Mouse (Mus musculus) B cell, adult 2 months (primary cell): ENCODE data around the gene Gm10521.
A peak's percentile ranks its signal among the peaks of the same experiment; 100 is the strongest.

ENCODE experiments used
- DNase-seq, 2 experiments: peaks; one replicate each; pipeline ENCODE4 v3.0.0; 2022

Gene Gm10521

GRCm38 (mm10) chr1:171895364-171895763, at the start of gene Gm10521:
Gene Gm10521 (plus strand): TSS chr1:171895664.
- peak; percentile 41 to 46 for DNase-seq

- DNase-seq, result no peak
Measured at GRCm38 (mm10) chr1:171848201-171848600, 47.3 kb upstream of the Gm10521 start.

GRCm38 (mm10) chr1:171848757-171849156, 46.7 kb upstream of the Gm10521 start:
- peak; percentile 28 to 45 for DNase-seq

GRCm38 (mm10) chr1:171849454-171849853, 46.0 kb upstream of the Gm10521 start:
- DNase-seq, result peak; percentile 60 to 67

GRCm38 (mm10) chr1:171865467-171865866, 30.0 kb upstream of the Gm10521 start:
- no peak for DNase-seq

- no peak for DNase-seq
Measured at GRCm38 (mm10) chr1:171886989-171887388, 8.5 kb upstream of the Gm10521 start.

- no peak for DNase-seq
Measured at GRCm38 (mm10) chr1:171904011-171904410, 8.5 kb downstream of the Gm10521 start.

- peak; percentile 72 to 76 for DNase-seq
Measured at GRCm38 (mm10) chr1:171915638-171916458, 20.4 kb downstream of the Gm10521 start.

- DNase-seq, result peak; percentile 75
Measured at GRCm38 (mm10) chr1:171917305-171918039, 22.0 kb downstream of the Gm10521 start, which contains the start of gene Slamf6. Gene Slamf6 (plus strand): TSS chr1:171917515.

- peak; percentile 19 to 21 for DNase-seq
Measured at GRCm38 (mm10) chr1:171918136-171918920, 22.9 kb downstream of the Gm10521 start.

GRCm38 (mm10) chr1:171919193-171919592, 23.7 kb downstream of the Gm10521 start:
- peak; percentile 41 to 43 for DNase-seq

GRCm38 (mm10) chr1:171919901-171920510, 24.5 kb downstream of the Gm10521 start:
- peak in 1 of 2 experiments; percentile 15 for DNase-seq

GRCm38 (mm10) chr1:171920989-171921621, 25.6 kb downstream of the Gm10521 start:
- DNase-seq, result peak; percentile 76 to 80

GRCm38 (mm10) chr1:171921641-171922040, 26.2 kb downstream of the Gm10521 start:
- no peak for DNase-seq

GRCm38 (mm10) chr1:171922844-171923243, 27.4 kb downstream of the Gm10521 start:
- DNase-seq, result no peak

GRCm38 (mm10) chr1:171924900-171925299, 29.4 kb downstream of the Gm10521 start:
- DNase-seq, result no peak

- DNase-seq, result no peak
Measured at GRCm38 (mm10) chr1:171933851-171934250, 38.4 kb downstream of the Gm10521 start.

- DNase-seq, result no peak
Measured at GRCm38 (mm10) chr1:171938952-171939948, 43.8 kb downstream of the Gm10521 start.

- DNase-seq, result no peak
Measured at GRCm38 (mm10) chr1:171940626-171941025, 45.2 kb downstream of the Gm10521 start.

GRCm38 (mm10) chr1:171946447-171946995, 51.1 kb downstream of the Gm10521 start:
- DNase-seq, result no peak
